Mouse (Mus musculus) embryo, embryonic 10.5 days (tissue): ENCODE data around the gene Rnf149.

Experiments used
- DNase-seq: peaks from one replicate; pipeline ENCODE4 v3.0.0-alpha.2; 2015; ENCODE audit warnings: low spot score

The Rnf149 gene

DNA sequence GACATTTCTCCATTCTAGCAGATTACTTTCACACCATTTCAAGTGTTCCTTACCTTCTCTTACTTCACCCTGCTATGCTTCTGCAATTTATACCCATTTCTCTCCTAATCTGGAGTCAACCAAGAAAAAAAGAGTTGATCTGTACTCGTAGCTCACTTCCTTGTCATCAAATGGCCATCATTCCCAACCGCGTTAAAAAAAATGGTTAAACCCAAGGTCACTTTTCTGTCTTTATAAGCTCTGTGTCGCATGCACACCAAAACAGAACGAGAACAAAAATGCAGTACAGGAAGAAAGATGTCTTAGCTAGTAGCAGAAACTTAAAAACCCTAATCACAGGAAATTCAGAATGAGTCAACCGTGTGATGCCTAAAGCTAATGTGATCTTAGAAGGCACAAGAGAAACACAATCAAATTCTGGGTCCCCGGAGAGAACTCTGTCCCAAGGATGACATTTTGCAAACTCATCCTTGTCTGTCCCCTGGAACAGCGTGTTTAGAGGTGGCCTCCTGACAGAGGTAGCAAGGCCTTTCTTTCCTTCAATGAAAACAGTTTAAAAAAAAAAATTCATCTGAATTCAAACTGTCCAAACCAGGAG lies 1.3 kb downstream of the Rnf149 start:
- peak; percentile 26 for DNase-seq

DNA sequence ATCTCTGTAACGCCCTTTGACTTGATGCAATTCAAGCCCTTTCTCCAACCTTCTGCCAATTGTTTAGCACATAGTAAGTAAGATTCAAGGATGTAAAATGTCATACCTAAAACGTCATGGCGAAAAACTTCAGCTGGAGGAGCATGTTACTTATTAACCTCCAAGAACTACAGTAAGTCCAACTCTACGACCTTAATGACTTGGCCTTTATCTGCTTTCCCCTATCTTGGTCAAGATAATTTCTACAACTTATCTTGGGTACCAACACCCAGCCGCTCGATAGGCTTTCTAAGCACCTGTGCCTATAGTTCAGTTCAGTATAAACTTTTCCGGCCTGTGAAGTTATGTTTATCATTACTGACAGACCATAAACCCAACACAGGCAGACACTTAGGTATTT lies 3.3 kb downstream of the Rnf149 start:
- DNase-seq: no peak

DNA sequence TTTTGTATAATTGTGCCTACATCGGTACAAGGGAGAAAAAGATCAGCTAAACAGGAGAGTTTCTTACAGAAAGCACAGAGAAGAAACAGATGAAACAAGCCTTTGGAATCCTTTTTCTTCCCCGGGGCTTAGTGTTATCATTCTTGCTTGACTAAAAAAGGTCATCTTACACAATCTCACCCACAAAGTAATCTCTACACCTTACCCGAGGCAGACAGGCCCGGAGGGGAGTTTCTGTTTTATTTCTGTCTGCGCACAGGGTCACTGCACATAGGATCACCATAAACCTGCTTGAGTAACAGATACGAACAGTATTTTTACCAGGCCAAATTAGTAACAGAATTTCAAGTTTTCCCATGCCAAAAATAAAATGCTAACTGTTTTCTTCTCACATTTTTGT lies 5.6 kb downstream of the Rnf149 start:
- no peak for DNase-seq

DNA sequence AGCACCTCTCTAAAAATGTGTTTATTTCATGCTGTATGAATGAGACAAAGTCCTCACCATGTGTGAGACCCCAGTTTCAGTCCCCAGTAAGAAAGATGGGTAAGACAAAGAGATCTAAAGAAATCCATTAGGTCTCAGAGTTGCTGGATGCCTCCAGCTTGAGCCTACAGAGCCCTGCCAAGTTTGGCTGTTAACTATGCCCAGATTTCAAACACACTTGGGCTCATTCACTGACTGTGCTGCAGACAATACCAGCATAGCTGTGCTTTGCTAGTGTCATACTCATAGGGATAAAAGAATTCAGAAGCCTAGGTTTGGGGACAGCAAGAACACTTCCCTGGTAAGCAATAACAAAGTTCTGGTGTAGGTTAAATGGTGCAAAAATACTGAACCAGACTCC lies 9.1 kb downstream of the Rnf149 start:
- DNase-seq: no peak

DNA sequence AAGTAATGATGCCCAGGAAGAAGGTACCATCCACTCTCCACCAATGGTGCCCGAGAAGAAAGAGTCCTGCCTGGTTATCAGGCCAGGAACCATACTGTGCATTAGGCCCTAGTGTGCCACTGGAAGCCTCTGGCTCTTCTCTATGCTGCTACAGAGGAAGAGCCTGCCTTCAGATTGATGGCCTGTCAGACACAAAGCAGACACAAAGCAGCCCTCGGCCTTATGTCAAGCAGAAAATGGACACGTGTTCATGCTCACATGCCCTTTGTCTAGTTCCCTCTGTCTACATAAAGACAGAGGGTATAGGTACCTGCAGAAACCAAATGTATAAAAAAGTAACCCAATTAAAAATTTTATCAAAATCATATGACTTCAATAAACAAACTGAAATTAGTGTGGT lies 12.6 kb downstream of the Rnf149 start:
- DNase-seq: peak; percentile 27

DNA sequence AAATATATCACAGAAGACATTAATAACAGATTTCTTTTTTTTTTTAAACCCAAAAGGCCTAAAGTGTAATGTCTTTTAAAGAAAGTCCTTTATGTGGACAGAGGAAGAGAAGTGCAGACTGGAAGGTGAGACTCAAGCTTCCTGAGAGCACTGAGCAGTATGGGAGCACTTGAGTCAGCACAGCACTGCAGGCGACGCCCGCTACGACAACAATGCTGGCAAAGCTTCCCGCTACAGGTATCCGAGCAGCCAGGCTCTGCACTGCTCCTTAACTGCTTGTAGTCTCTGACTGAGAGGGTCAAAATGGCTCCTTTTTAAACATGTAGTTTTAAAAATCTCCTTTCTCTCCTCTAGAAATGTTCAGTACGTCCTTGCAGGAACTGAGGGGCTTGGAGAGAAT lies 14.0 kb downstream of the Rnf149 start:
- DNase-seq: no peak

DNA sequence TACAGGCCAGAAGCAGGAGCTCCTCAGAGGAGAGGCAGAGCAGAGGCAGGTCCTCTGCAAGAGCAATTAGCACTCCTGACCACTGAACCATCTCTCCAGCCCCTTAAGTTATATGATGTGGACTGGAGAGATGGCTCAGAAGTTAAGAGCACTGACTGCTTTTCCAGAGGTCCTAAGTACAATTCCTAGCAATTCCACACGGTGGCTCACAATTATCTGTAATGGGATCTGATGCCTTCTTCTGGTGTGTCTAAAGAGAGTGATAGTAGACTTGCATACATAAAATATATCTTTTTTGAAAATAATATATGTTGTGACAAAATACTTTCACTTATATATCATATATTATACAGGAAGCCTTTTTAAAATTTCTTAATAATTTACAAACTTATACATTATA lies 15.3 kb downstream of the Rnf149 start:
- no peak for DNase-seq

DNA sequence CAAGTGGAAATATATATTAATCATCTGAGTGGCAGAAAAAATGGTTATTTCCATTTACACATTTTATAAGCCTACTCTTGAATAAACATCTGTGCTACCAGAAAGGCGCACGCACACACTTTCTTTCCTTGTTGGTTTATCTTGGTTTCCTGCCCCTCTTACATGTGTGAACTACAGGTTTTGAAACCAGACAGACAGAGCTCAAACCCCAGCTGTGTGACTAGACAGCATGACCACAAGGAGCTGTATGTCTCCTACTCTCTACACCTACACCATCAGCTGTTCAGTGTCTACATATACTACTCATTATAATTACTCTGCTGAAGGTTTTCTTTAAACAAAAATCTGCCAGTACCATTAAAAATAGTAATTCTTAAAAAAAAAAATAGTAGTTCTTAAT lies 18.2 kb downstream of the Rnf149 start:
- no peak for DNase-seq

DNA sequence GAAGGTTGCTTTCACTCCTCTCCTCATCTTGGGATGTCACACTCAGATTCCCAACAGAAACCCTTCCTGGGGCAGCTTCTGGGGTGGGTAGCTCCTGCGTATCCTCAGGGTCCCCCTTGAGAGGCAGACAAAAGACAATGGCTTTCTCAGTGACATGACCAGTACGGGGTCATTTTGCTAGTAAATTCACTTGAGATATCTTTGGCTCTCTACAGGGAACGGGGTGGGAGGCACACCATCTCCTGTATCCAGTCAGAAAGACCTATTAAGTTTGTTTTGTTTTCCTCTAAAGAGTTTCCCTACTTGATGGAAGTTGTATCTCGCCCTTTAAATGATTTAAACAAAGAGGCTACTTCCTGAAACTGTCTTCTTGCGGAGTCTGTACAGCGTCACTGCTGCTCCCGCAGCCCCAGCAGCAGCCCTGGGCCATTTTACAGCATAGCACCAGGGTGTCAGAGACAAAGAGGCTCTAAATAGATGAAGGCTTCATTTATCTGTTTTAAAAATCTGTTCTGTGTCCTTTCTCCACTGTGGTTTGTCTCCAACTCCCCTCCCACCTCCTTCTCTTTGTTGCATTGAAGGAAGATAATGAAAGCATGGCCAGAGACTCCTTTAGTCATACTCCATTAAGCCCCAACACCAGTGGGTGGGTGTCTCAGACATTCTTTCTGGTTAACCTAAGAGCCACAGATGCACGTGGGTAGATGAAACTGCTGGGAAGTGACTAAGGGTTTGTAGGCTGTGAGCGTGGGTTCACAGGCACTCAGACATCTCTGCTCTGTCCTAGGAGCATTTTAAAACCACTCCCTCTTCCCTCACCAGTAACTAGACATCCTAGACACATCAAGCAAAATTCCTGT lies 21.4 kb downstream of the Rnf149 start:
- DNase-seq: peak; percentile 31

DNA sequence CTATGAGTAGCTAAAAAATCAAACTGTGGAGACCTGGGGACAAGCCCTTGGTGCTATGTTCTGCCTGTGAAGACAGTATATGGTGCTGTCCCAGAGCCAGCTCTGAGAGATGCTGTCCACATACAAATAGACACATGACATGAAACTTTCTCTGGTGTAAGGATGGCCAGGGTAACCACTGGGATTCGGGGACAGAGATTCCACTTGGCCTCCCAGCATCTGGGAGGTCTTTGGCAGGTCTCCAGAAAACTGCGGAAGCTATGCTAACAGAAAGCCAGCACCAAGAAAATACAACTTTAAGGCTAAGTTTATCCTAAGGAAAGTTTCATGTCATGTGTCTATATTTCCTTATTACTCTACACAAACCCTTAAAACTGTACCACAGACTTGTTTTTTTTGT lies 27.4 kb downstream of the Rnf149 start:
- no peak for DNase-seq

DNA sequence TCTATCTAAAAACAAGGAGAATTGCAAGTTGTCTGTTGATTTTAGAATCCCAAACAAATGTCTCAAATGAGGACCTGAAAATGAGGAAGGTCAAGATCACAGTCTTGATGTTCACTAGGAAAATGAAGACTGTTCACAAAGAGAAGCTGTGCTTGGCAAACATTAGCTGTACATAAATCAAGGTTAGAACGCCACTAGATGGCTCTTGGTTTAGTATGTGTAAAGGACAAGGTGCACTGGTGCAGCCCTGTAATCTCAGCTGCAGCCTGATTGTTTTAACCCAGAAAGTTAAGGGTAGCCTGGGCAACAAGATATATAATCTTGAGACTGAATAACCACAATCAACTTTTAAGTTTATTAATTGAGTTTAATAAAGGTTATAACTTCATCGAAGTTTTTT lies 30.0 kb downstream of the Rnf149 start:
- DNase-seq: peak; percentile 23

DNA sequence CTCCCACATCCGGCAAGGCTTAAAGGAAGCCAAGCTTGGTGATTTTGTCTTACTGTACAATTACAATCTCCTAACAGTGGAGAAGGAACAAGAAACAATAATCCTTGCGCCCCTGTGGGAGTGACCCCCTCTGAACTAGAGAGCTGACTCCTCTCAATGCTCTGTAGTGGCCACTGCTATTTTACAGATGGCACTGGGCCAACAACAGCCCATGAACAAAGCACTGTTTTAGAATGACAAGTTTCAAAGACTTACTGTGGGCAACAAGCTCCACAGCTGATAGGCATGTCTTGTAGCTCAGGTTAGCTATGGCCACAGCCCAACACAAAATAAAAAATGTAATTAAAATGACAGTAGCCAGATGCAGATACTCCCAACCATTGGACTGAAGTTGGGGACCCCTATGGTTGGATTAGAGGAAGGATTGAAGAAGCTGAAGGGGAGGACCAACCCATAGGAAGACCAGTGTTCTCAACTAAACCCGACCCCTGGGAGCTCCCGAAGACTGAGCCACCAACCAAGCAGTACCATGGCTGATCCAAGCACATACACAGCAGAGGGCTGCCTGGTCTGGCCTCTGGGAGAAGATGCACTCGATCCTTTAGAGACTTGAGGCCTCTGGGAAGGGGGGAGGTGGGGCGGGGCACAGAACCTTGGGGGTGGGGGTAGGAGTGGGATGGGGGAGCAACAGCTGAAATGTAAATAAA lies 30.9 kb downstream of the Rnf149 start:
- no peak for DNase-seq

DNA sequence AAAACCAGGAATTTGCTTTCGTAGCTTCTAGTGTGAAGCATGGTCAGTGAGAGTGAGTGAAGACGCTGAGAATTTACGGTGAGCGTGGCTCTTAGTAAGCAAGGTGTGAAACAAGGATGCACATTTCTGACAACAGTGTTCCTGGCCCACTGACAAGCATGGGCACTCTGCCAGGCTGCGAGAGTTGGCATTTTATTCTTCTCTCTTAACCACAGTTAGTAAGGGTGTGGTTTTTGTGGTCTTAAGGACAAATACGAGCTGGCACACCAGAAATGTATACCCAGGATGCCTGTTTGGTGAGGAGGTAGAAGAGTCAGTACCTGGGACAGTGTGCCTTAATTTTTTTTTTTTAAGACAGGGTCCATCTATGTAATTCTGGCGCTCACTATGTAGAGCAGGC lies 31.6 kb downstream of the Rnf149 start:
- no peak for DNase-seq

DNA sequence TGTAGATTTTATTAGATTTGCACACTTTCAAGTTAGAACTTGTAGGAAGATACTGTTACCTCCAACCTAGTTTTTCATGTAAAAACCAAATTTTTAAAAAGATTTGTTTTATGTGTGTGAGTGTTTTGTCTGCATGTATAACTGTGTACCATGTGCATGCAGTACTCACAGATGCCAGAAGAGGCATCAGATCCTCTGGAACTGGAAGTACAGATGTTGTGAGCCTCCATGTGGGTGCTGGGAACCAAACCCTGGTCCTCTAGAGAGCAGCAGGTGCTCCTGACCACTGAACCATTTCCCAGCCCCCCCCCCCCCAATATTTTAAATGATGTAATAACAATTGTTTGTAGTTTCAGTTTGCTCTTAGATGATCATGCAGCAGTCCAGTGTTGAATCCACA lies 36.6 kb downstream of the Rnf149 start:
- no peak for DNase-seq

DNA sequence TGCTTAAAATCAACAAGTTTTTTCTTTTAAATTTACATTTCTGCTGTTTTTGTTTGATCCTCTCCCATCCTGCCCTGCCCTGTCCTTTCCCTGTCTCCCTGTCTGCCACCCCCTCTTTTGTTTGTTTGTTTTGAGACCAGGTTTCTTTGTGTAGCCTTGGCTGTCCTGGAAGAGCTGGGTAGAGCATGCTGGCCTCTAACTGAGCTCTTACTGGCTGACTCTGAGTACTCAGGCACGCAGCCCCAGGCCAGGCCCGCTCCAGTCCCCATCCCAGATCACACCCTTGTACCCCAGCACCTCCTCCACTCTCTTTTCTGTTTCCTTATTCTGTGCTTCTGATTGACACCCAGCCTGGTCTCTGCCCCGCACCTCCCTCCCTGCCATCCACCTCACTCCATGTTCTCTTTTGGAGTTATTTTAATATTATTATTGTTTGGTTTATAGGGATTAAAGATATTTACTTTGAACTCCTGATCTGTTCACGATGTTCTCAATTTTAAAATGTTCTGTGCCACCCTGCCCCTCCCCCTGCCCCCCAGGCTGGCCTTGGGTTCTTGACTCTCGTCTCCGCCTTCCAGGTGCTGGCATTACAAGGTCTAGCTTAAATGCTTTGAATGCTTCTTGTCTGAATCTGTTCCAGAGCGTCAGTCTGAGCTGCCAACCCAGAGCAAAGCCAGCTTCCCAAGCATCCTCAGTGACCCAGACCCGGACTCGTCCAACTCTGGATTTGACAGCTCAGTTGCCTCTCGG lies 39.4 kb downstream of the Rnf149 start:
- DNase-seq: no peak

DNA sequence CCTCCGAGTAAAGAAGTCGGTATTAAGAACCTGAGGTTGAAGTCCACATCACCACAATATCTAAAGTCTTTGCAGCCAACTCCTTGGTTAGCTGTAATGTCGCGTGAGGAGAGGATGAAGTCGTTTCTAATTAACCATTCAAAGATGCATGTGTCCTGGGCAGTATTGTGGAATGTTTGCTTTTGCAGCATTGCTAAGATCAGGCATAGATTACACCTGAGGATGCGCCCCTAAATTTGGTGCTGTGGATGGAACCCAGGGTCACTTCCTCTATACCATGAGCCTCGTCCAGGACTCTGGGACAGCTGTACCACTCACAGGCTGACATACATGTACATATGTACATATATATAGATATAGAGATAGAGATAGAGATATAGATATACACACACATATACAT lies 40.5 kb downstream of the Rnf149 start:
- DNase-seq: no peak

DNA sequence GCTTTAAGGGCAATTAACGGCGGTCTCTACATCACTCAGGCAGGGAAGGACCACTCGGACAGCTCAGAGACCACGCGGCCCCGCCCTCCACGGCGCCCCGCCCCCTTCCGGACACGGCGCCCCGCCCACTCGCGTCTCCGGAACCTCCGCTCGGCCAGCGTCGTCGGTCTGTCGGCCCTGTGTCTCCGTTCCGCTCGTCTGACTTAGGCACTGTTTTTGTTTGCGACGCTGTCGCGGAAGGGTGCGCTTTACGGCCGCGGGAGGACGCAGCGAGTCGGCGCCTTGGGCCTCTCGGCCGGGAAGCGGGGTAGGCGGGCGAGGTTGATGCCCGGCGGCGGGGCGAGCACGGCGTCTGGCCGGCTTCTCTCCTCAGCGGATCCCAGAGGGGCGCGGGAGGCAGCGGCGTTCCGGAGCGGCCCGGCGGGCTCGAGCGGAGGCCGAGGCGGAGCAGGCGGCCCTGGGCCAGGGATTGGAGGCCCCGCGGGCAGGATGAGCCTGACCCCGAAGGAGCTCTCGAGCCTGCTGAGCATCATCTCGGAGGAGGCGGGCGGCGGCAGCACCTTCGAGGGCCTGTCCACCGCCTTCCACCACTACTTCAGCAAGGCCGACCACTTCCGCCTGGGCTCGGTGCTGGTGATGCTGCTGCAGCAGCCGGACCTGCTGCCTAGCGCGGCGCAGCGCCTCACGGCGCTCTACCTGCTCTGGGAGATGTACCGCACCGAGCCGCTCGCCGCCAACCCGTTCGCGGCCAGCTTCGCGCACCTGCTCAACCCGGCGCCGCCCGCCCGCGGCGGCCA lies 41.5 kb downstream of the Rnf149 start:
- DNase-seq: peak; percentile 98

DNA sequence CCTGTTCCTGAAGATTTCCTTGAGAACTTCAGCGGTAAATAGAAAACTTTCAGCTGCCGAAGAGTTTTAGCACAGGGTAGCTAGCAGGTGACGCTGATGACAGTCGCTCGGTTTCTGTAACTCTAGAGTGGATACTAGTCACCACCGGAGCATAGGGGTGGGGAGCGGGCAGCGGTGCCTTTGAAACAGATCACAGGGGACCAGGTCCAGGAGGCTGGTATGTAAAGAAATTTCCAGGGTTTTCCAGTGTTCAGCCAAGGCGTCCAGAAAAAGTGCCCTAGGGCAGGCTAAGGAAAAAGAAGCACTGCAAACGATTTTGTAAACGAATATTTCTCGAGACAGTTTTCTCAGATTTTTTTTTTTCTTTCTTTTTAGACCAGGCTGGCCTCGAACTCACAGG lies 42.4 kb downstream of the Rnf149 start, which contains the start of gene Cnot11:
Gene Cnot11, plus strand, starts transcription at position 162 of the 400 bp plus-strand sequence.
- no peak for DNase-seq

DNA sequence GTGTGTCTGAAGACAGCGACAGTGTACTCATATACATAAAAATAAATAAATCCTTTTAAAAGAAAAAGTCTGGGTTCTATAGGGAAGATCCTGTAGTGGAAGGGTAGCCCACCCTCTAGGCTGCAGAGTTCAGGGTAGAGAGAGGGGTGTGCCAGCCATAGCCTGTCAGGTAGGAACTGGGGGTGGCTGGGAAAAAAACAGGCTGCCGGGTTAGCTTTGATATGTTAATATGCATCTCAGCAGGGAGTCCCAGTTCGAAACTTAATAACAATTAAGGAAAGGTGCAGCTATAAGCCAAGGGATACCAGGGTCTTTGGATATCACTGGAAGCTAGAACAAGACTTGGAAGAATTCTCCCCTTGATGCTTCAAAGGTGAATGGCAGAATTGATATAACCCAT lies 43.3 kb downstream of the Rnf149 start:
- DNase-seq: no peak

DNA sequence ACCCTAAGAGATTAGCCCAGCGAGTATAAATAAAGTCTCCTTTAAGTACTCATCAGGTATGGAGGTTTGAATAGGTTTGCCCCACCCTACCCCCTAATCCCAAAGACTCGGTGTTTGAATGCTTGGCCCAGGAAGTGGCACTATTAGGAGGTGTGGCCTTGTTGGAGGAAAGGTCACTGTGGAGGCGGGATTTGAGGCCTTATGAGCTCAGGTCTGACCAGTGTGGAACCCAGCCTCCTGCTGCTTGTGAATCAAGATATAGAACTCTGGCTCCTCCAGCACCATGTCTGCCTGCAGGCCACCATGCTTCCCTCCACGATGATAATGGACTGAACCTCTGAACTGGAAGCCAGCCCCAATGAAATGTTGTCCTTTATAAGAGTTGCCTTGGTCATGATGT lies 46.2 kb downstream of the Rnf149 start:
- DNase-seq: no peak

DNA sequence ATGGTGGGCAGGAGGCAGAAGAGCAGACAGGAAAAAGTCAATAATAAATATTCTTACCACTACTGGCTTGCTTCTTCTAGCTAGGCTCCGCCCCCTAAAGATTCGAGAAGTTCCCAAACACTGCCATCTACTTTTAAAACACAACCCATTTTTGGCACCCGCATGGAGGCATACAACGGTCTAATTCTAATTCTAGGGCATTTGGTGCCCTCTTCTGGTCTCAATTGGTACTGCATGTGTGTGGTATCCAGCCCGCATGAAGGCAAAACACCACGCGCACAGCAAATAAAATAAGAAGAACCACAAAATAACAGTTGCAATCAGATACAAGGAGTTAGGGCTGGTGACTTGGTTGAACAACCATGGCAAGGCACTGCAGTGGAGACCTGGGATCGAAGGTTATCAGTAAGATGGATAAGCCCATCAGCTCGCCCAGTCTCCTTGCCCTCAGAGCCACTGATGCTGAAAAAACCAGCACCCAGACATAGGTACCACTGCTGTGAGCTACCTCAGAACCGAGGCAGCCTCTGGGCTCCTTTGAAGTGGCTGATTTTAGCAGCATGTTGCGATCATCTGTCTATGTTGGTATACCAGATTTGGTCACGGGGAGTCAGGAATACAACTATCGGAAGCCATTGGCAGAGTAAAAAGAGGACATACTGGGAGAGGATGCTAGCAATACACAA lies 46.8 kb downstream of the Rnf149 start:
- peak; percentile 89 for DNase-seq
